Mouse (Mus musculus) CD4-positive, CD25-positive, alpha-beta regulatory T cell, adult 4 months (primary cell): ENCODE data around the gene Ttc8. TPM values are rescaled to one million over a fixed set of nuclear protein-coding genes. Genes with fewer than 3 reads are reported as not detected.
A peak's percentile ranks its signal among the peaks of the same experiment; 100 is the strongest.
"Not testable (repeated sequence)": the region's sequence is repeated elsewhere in the genome, so short reads cannot be mapped to it uniquely, and the experiment has no call there.

ENCODE experiments used
- ATAC-seq: one replicate; pipeline ENCODE4 v1.8.0; 2017
- polyA plus RNA-seq, 2 experiments: library from polyadenylated mRNA; unstranded; fragments of 100-300 nt; shearing (Covaris generic); gene quantifications; one replicate each; pipeline ENCODE4 v1.2.1; 2017

Gene Ttc8
- 1 to 10 TPM; 7.1 to 8.3 TPM for polyA plus RNA-seq

DNA sequence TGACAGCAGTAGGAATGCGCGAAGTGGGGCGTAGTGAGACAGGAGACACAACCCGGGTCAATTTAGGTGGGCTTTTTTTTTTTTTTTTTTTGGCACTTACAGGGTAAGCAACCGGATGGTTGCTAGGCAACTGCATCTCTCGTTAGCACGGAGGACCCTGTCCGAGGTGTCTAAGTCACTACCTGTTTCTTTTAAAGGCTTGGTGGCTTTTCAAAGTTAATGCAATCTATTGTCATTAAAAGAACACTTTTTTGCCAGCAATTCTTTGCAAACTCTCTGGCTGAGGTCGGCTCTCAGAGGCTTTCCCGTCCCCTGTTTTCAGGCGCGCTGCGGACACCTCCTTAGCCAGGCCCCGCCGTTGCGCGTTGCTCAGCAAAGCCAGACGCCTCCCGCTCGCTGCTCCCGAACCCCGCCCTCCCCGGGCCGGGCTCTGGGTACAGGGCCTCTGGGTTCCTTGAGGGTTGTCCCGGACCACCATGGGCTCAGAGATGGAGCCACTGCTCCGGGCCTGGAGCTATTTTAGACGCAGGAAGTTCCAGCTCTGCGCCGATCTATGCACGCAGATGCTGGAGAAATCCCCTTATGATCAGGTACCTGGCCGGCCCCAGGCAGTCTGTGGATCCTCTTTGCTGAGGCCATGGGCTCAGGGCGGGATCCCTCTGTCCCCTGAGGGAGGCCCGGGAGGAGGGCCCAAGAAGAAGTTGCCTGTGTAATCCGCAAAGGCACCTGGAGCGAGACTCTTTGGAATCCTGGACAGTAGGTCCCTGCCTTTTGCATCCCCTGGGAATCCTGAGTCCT is at the start of gene Ttc8:
Ttc8 (plus strand) TSS at position 381 of the 798 bp plus-strand sequence.
- ATAC-seq, result peak; percentile 88

DNA sequence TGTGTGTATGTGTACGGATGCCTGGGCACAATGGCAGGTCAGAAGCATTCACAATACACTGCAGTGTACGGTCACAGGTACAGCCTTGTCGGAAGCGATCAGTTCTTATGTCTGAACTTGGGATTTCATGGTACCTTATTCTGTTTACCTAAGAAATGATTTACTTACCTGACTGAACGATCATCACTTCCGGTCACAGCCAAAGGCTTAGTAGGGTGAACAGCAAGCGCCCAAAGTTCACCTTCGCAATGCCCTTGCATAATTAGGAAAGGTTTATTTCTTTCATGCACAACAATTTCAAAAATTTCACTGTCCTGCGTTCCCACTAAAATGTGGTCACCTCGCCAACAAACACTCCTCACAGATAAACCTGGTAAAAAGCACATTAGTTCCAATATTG is 47.5 kb upstream of the Ttc8 start:
- no peak for ATAC-seq

DNA sequence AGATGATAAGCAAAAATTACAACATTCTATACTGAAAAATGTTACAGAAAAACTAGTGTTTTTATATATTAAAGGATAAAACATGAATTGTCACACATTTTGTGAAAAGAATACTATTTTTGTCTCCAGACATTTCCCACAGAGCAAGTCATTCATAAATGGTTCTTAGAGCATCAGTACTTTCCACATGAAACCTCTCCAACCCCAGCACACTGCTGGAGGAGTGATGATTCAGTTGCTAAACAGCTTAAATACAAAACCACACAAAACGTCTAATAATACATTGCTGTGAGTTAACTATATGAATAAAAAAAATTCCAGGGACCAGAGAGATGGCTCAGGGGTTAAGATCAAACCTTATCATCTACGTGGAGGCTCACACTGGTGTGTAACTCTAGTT is 45.2 kb upstream of the Ttc8 start:
- ATAC-seq, result no peak

DNA sequence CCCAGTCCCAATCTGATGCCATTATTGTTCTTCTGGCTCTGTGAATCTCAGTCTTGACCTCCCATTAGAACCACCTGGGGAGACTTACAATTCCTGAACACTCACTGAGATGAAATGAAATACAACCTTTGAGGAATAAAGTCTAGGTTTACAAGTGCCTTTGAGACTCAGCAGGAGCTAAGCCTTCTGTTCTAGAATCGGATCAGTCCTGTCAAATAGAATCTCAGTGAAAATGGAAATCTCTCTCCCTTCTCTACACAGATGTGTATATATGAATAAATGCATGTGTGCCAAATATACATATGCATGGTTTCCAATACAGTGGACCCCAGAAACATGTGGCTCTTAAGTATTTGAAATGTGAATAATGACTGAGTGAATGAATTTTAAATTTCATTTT is 41.7 kb upstream of the Ttc8 start:
- ATAC-seq, result no peak

DNA sequence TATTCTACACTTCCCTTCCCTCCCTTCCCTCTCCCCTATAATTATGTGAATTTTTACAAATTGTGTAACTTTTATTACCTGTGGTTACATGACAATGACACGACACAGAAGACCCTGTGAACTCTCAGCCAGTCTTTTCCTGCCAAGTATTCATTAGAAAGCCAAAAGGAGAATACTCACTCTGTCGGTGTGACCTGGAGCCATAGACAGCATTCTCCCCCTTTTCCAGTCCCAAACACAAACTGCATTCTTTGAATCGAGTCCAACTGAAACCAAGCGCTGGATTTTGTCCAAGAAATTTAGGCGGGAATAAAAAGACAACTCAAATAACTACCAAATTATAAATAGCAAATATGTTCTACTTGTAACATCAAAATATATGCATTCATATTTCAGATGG is 38.6 kb upstream of the Ttc8 start:
- no peak for ATAC-seq

DNA sequence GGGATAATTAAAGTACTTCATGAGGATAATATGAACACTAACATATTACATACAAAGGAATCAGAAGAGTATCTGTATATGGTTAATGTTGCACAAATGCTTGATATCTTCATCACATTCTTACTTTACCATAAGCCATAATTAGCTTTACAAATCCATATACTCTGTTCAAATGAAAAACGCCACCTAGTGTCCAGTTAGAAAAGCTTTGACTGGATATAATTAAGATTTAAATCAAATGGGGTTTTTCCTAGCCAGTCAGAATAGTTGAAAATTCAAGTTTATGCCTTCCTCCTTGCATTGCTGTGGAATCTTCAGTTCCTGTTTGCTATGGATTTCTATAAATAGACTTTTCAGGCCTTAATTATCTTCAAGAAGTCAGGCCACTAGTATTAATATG is 35.9 kb upstream of the Ttc8 start:
- ATAC-seq, result peak; percentile 73

DNA sequence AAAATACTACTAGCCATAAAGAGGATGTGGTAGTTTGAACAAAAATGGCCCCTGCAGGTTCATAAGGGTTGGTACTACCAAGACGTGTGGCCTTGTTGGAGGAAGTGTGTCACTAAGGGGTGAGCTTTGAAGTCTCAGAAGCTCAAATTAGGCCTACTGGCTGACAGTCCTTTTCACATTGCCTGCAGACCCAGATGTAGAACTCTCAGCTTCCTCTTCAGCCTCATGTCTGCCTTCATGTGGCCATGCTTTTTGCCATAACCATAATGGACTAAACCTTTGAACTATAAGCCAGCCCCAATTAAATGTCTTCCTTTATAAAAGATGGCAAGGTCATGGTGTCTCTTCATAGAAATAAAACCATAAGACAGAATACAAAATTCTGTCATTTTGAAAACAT is 23.6 kb upstream of the Ttc8 start:
- no peak for ATAC-seq

DNA sequence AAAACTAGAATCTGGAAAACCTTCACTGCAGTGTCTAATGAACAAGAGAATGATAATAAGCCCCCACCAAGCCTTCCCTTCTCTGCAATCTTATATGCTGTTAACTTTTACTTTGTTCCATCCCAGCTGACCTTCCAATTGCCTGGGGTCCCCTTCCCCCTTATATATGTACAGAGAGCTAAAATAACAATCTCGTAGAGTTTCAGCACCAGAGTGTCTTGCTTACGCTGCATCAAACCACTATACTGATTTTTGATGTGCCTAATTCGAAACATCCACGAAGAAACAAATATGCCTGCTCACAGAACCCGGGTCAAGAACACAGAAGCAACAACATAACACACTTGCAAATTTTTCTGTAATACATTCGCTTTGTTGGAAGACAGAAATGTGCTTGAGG is 20.7 kb upstream of the Ttc8 start:
- ATAC-seq, result no peak

DNA sequence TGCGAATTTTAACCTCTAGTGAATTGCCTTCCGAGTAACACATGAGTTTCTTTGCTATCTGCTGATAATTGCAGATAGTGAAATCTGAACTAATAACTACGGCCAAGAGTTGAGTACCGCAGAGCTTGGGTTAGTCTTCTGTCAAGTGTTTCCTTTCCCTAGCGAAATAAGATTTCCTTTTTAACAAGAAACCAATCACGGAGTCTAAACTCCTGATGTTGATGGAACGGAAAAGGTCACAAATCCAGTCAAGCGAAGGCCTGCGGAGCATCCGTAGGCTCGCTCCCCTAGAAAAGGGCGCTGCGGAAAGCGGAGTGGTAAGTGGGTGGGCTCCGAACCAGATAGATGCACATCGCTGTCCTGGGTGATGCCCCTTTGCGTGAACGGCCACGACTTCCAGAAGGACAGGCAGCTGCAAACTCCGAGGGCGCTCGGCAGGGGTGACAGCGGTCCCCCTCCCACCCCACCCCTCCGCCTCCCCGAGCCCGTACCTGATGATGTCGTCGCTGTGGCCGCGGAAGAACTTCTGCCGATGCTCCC is 20.0 kb upstream of the Ttc8 start:
- peak; percentile 30 for ATAC-seq

DNA sequence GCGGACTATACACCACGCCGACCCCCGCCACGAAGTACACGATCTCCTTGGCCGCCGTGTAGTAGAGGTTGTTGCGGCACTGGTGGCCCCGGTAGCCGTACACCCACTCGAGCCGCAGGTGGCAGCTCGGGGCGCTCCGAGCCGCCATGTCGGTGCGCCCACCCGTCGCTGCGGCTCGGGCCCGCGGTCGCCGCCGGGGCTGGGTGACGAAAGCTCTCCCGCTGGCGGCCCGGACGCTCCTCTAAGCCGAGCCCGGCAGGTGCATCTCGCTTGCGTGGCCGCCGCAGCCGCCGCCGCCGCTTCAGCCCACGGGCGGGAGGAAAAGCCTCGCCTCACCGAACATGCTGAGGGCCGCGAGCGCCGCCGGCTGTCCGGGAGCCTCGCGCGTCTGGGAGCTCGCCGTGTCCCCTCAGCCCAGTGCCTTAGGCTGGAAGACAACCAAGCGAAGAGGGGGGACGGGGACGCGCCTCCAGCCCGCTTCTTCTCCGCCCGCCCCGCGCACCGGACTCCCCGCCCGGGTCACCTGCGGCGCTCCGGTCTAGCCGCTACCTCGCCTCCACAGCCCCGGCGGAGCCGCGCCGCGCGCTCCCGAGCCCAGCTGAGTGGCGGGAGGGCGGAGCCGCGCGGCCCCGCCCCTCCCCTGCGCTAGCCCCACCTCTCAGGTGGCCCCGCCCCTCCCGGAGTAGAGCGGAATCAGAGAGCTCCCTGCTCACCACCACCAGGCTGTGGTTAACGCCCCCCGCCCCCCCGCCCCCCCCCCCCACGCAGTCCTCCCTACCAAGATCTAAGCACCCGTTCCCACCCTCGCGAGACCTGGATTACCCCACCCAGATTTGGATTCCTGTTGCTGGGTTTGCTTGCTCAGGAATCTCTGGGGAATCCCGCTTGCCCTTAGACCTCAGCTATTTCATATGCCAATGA is 19.2 kb upstream of the Ttc8 start, which contains the start of gene Eml5:
Eml5 (minus strand) TSS at position 604 of the 921 bp plus-strand sequence.
- peak; percentile 80 for ATAC-seq

DNA sequence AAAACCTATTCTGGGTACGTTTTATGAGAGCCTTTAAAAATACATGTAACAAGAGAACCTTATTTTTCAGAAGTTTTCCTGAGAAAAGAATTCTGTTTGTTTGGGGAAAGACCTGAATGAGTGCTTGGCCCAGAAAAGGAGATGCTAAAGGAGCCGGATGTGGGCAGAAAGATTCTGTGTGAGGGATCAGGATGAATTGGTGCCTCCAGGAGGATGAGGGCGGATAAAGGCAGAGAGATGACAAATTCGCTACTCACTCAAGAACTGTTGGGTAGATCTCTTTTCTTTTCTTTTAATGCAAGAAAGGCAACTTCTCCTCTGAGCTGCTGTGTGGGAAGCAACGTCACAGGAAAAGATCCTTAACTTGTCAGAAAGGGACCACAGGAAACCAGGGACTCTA is 14.9 kb upstream of the Ttc8 start:
- no peak for ATAC-seq

DNA sequence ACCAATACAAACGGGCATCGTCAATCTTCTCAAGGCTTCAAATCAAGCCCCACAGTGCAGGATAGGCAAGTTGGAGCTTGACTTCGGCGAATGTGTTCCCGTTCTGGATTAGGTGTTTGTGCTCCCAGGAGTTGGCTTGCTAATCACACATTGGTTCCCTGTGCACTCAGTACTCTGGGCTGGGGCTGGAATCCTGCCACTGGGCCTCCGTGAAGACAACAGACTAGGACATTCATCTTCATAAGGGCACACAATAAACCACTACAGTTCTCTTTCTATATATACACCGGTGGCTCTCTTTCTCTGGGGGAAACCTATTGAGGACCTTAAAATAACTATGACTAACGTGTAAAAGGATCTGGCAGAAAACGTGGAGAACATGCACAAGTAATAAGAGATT is 10.3 kb upstream of the Ttc8 start:
- no peak for ATAC-seq

DNA sequence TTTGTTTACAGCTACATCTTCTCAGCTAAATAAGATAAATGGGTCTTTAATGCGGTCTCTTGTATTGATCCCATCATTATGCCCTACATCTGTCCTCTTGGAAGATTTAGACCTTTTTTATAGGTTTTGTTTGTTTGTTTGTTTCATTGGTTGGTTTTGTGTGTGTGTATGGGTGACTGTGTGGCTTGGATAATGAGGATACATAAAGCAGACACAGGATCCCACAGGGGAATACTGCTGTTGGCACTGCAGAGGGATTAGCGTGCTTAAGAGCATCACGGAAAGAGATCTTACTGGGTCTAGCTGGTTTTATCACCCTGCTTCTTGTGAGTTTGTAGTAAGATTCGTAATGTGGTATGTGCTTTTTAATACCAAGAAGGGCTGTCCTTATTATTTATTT is 10.8 kb downstream of the Ttc8 start:
- no peak for ATAC-seq

DNA sequence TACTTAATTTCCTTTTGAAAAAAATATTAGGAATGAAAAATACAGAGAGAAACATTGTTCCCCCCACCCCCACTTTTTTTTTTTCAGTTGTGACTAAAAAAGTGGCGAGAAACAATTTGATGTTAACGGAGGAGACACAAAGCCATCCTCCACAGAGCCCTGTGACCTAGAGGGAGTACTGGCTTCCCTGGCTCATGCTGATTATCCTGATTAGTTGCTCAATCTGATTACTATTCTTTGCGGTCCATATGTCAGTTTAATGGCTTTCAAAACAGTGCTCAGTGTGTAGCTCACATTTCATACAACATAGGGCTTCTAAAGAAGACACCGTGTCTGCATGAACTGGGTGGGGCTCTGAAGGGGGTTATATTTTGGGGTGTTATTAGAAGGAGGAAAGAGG is 12.1 kb downstream of the Ttc8 start:
- ATAC-seq, result no peak

DNA sequence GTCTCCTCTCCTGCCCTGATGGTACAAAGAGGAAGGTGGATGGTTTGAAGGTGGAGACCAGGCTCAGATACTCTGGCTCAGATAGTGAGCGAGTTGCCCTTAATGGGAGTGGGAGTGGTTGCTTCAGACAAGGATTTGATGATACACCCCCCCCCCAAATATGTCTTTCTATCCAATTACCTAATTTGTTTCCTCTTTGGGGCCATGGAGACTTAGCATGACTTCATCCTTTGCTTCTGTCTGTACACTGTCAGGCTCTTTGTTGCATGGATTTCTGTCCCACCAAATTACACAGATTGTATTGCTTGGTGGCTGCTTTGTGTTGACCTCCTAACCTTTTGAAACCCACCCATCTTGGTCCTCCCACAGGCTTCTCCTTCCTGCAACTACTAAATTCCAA is 12.5 kb downstream of the Ttc8 start:
- no peak for ATAC-seq

DNA sequence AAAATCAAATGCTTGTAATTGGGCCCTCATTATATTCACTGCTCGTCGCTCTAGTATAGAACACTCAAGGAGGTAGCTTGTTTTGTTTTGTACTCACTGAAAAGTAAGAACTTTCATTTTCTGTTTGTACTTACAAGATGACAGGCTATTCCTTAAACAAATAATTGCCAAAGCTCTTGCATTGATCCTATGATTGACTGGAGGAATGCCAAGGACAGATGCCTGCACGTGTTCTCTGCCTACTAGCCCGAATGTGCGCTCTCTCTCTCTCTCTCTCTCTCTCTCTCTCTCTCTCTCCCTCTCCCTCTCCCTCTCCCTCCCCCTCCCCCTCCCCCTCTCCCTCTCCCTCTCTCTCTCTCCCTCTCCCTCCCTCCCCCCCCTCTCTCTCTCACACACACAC is 30.9 kb downstream of the Ttc8 start:
- not testable (repeated sequence) for ATAC-seq

DNA sequence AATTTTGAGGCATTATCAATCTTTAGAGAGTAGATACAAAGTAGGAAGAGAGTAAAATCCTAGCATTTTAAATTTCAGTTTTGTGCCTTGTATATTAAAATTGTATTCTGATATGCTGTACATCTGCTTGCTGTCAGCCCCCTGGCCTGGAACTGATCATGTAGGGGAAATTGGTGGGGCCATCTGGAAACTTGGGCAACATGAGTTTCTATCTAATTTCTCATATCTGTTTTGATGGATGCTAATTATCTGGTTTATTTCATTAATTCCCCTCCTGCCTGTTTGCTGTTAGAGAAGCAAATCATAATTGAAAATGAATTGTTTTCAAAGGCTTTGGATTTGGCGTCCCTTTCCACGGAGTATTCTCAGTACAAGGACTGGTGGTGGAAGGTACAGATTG is 36.6 kb downstream of the Ttc8 start:
- no peak for ATAC-seq

DNA sequence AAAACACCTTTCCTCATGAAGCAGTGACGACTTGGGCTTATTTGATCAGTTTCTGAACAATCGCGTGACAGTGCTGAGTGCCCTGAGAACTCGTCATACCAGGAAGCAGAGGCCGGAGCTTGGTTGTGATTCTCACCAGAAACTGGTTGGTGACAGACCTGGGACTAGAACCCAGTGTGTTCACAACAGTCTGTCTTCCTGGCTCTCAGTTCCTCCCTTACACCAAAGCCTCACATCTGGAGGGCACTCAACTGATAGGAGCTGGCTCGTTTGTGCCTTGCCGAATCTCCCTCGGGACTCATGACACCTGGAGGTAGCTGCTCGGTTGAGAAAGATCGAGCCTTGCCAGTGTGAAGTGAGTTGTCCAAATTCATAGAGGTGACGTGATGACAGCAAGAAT is 37.1 kb downstream of the Ttc8 start:
- no peak for ATAC-seq

DNA sequence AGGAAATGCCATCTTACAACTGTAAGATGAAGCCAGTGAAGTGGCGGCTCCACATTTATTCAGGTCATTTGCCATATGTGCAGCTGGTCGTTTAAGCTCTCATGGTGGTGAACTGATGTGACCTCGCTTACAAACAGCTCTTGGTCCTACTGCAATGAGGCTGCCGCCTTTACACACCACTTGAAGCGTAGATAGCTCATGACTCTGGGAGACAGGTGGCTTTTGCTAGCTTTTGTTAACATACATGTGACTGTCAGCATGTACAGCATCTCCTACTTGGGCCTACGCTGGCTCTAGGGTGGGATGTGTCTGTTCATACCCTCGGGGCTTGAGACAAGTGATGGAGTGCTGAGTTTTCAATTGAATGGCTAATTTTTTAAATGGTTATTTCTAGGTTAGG is 40.6 kb downstream of the Ttc8 start:
- no peak for ATAC-seq

DNA sequence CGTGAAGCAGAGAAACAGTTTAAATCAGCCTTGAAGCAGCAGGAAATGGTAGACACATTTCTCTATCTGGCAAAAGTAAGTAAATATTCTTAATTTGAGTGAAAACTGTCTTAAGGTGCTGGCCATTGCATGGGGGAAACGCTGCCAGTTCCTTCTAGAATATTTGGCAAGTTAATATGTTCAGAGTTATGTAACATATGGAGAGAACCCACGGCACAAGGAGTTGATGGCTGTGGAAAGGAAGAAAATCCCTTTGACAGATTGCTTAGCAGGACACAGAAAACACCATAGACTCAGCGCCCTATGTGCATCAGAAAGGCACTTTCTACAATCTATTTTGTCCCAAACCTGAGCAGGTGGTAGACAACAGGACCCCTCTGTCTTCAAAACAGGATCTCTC is 41.0 kb downstream of the Ttc8 start:
- no peak for ATAC-seq

DNA sequence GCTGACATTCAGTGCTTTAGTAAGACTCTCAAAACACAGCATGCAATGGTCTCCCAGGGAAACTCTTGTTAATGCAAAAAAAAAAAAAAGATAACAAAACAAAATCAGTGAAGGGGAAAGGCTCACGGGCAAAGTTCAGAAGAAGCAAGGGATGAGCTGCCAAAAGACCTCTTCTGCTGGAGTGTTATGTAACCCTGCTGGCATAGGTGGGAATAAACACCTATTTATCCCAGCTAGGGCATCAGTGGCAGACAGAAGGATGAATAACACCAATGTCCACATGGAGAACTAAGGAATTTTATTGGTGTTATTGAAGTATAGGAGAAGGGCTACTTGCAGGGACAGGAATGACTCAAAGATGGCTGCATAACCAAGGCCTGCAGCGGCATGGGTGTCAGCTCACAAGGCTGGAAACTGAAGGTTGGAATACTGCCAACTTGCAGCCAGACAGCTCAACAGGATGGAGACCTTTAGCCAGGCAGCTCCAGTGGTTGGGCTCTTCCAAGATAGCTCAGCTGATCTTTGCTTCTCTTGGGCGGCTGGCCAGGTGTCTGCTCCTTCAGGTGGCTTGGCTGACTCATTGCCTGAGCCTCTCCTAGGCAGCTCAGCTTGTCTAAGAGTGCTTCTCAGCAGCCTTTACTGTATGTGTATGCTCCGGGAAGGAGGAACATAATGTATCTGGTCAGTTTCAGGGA is 45.2 kb downstream of the Ttc8 start:
- ATAC-seq, result no peak

DNA sequence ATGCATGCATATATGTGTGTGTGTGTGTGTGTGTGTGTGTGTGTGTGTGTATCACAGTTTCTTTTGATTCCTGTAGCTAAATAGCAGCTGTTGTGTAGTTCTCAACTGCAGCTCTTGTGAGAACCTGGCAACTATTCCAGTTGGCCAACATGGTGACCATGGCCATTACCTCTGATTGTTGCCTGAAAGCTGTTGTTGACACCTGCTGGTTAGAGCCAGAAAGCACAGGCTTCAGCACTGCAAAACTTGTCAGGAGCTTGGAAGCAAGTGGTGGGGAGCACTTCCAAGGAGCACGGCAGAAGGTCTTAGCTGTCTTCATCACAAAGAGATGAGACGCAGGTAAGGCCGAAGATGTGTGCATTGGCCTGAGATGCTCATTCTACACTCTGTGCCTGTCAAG is 51.9 kb downstream of the Ttc8 start:
- ATAC-seq, result no peak

DNA sequence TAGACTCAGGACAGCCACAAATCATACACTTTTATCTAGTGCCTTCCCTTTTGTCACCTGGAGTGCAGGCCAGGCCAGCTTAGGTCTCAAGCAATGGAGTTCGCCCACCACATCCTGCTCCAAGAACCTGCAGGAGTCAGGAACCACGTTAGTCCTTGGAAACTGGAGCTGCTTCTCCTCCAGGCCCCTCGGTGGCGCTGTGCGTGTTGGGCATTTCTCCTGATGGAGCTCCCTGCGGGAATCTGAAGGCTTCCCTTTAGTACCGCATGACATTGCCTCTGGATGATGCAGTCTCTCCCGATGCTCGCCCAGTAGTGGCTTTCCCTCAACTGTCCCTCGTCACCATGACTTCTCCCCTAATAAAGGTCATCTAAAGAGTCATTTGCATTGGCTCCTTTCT is 53.1 kb downstream of the Ttc8 start:
- no peak for ATAC-seq
